Mouse (Mus musculus): ENCODE measurements around the gene Reep3. TPM values are rescaled to one million over a fixed set of nuclear protein-coding genes. Genes with fewer than 3 reads are reported as not detected.

Gene Reep3
- polyA plus RNA-seq (2017; shearing (Covaris generic)) = 19.1 TPM

DNA sequence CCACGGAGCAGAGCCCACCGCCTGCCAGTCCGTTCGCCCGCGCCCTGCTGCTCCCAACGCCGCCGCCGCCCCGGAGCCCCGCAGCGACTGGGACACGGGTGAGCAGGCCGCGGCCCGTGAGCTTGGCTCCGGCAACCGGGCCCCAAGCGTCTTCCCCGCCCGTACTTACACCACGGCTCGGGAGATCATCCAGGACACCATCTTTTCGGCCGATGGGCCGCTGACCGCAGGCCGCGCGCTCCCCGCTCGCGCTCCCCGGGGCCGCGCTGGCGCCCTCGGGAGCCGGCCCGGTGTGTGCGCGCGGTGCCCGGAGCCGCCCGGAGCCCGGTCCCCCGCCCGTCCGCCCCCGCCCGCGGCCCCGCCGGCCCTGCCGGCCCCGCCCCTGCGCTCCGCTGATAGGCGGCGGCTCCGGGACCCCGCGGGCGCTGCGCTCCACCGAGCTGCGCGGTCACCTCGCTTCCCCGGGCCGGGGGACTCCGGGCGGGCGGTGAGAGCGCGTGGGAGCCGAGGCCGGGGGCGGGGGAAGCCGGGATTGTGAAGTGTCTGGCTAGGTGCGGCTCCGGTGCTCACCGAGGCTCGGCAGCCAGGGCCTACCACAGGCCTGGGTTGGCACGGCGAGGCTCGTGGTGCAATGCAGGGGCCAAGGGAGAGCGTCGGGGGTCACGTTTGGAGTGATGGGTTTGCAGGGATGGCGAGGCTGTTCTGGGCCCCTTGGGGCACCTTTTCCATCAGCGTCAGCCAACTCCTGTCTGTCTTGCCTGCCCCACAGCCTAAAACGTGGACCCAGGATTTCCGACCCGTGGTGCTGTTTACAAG is at the start of gene Reep3:
Reep3 (minus strand) TSS at position 325 of the 816 bp plus-strand sequence.

DNA sequence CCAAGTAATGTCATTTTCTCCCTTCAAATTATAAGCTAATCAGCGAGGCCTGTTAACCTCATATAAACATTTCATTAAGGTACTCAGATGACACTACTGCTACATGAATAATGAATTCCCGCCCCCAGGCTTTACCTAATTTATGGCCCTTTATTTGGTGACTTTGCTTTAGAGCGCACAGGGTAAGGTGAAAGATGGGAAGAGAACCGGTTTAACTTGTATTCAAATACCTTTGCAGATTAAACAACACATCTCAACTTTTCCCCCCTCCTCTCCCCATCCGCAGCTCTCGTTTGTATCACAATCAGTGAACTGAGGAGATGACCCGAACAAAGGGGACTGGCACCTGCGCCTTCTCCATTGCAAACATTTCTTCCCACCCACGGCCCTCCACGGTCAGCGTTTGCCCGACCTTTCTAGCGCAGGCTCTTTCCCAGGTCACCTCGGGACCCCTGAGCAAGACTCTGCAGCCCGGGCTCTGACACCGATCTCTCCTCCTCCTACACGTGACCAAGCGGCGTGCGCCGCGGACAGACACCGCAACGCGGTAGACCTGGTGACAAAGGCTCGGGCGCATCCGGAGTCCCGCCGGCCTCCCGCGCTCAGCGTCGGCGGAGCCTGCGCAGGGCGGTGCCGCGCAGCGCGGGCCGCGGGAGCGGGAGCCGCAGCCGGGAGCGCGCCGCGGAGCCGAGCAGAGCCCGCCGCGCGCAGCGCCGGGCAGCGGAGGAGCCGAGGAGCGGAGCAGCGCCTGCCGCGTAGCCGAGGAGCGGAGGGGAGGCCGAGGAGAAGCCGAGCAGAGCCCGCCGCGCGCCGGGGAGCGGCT is 736 bp downstream of the Reep3 start, which contains the start of gene Jmjd1c:
Jmjd1c (plus strand) TSS at position 328 of the 823 bp plus-strand sequence.

Other genes with a start within 250 kb of the Reep3 start
- 48.6 TPM for gene Jmjd1c, start 820 bp downstream of the Reep3 start, polyA plus RNA-seq (2017; shearing (Covaris generic))
- gene Nrbf2, start 188.4 kb upstream of the Reep3 start, polyA plus RNA-seq (2017; shearing (Covaris generic)) = 73.8 TPM